Mouse (Mus musculus) testis, postnatal 14 days (tissue): ENCODE data around the gene Cenpt.

Source experiments
- DNase-seq: peaks from one replicate; pipeline ENCODE4 v3.0.0; 2021; ENCODE audit warnings: low spot score

The Cenpt gene

GRCm38 (mm10) chr8:105853178-105853577 lies at the start of gene Cenpt:
Gene Cenpt (minus strand): TSS chr8:105853278.
- no peak for DNase-seq

- no peak for DNase-seq
Measured at GRCm38 (mm10) chr8:105900941-105901616, 48.0 kb upstream of the Cenpt start.

GRCm38 (mm10) chr8:105900180-105900940 lies 47.3 kb upstream of the Cenpt start, which contains the start of gene Pskh1:
Gene Pskh1 (plus strand): TSS chr8:105900441.
- DNase-seq: peak; percentile 93

GRCm38 (mm10) chr8:105897801-105898480 lies 44.9 kb upstream of the Cenpt start:
- DNase-seq: no peak

GRCm38 (mm10) chr8:105893339-105893738 lies 40.3 kb upstream of the Cenpt start, which contains the start of gene Nrn1l:
Gene Nrn1l (plus strand): TSS chr8:105893567.
- DNase-seq: peak; percentile 78

- no peak for DNase-seq
Measured at GRCm38 (mm10) chr8:105892432-105892831, 39.4 kb upstream of the Cenpt start.

GRCm38 (mm10) chr8:105890870-105891269 lies 37.8 kb upstream of the Cenpt start:
- no peak for DNase-seq

- DNase-seq: no peak
Measured at GRCm38 (mm10) chr8:105889756-105890465, 36.8 kb upstream of the Cenpt start.

- peak; percentile 88 for DNase-seq
Measured at GRCm38 (mm10) chr8:105880754-105881520, 27.9 kb upstream of the Cenpt start, which contains the start of gene Edc4. Gene Edc4 (plus strand): TSS chr8:105880881.

GRCm38 (mm10) chr8:105874301-105874700 lies 21.2 kb upstream of the Cenpt start:
- DNase-seq: no peak

GRCm38 (mm10) chr8:105866364-105867029 lies 13.4 kb upstream of the Cenpt start:
- DNase-seq: no peak

GRCm38 (mm10) chr8:105861951-105862350 lies 8.9 kb upstream of the Cenpt start:
- DNase-seq: no peak

- peak; percentile 97 for DNase-seq
Measured at GRCm38 (mm10) chr8:105860143-105860981, 7.3 kb upstream of the Cenpt start, which contains the start of gene Nutf2. Gene Nutf2 (plus strand): TSS chr8:105860580.

GRCm38 (mm10) chr8:105859314-105859713 lies 6.2 kb upstream of the Cenpt start:
- no peak for DNase-seq

- DNase-seq: no peak
Measured at GRCm38 (mm10) chr8:105858495-105858894, 5.4 kb upstream of the Cenpt start.

GRCm38 (mm10) chr8:105856168-105856835 lies 3.2 kb upstream of the Cenpt start:
- no peak for DNase-seq

- peak; percentile 51 for DNase-seq
Measured at GRCm38 (mm10) chr8:105855248-105856167, 2.4 kb upstream of the Cenpt start.

- DNase-seq: peak; percentile 93
Measured at GRCm38 (mm10) chr8:105854715-105855216, 1.7 kb upstream of the Cenpt start, which contains the start of gene Thap11. Gene Thap11 (plus strand): TSS chr8:105855132.
